Mouse (Mus musculus): ENCODE data around the gene Rasgef1c. TPM values are rescaled to one million over a fixed set of nuclear protein-coding genes. Genes with fewer than 3 reads are reported as not detected.

Rasgef1c gene
- total RNA-seq, 2 experiments from 2014 or later, result 35.3 to 39.5 TPM

- intact Hi-C loops (cut with DNase I), result no loop called here
- Histone ChIP-seq H3K27ac (no peak overlapping the region), H3K4me3 (no peak overlapping the region)
- DNase-seq (ENCODE audit: extremely low spot score in 1 of 2, low spot score in 2 of 2), result no peak
- TF ChIP-seq CTCF (IDR thresholded peaks at IDR 0.05), result no peak
Observed at GRCm38 (mm10) chr11:50013016-50013415, 111.4 kb downstream of the Rasgef1c start.

GRCm38 (mm10) chr11:50016503-50016902 lies 114.9 kb downstream of the Rasgef1c start:
- TF ChIP-seq CTCF (IDR thresholded peaks at IDR 0.05), result no peak
- no peak for DNase-seq (ENCODE audit: extremely low spot score in 1 of 2, low spot score in 2 of 2)
- Histone ChIP-seq H3K4me3 (no peak overlapping the region), H3K27ac (no peak overlapping the region)
- intact Hi-C loops (cut with DNase I), result no loop called here

DNA sequence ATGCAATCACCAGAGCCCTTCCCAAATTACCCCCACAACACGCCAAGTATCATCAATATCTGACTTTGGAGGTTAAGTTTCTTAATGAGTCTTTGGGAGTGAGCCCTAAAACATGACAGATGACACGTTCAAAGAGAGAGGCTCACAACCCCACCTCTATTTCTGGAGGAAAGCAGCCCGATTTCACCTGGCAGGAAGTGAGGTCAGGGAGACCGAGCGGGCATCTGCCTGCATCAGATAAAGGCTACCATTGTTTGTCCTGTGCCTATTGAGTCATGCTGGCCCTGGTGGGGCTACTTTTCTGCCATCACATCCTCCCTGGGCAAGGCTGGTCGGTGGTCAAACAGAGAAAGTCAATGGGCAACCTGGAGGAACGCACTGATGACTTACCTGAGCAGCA lies 115.9 kb downstream of the Rasgef1c start:
- no peak for DNase-seq (ENCODE audit: extremely low spot score in 1 of 2, low spot score in 2 of 2)
- H3K27ac ChIP-seq, result no peak overlapping the region
- intact Hi-C loops (cut with DNase I), result no loop called here
- H3K4me3 ChIP-seq, result no peak overlapping the region
- TF ChIP-seq CTCF (IDR thresholded peaks at IDR 0.05), result no peak

DNA sequence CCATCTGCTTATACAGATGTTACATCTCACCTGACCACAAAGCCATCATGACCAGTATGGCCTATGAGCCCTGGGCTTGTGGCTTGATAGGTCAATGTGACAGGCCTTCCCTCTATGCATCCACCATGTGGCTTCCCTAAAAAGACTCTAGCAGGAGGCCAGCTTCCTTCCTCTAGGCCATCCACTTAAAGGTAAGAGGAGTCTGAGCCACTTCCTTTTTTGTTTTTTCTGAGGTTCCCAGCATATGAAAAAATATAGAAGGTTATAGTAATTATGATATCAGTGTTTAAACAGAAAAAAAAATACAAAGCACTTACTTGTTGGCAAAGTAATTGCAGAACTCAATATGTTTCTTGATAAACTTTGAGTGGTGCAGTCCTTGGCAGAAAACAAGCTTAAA lies 117.2 kb downstream of the Rasgef1c start:
- intact Hi-C loops (cut with DNase I), result no loop called here
- TF ChIP-seq CTCF (IDR thresholded peaks at IDR 0.05), result no peak
- no peak overlapping the region for H3K4me3 ChIP-seq
- no peak for DNase-seq (ENCODE audit: extremely low spot score in 1 of 2, low spot score in 2 of 2)
- no peak overlapping the region for H3K27ac ChIP-seq

DNA sequence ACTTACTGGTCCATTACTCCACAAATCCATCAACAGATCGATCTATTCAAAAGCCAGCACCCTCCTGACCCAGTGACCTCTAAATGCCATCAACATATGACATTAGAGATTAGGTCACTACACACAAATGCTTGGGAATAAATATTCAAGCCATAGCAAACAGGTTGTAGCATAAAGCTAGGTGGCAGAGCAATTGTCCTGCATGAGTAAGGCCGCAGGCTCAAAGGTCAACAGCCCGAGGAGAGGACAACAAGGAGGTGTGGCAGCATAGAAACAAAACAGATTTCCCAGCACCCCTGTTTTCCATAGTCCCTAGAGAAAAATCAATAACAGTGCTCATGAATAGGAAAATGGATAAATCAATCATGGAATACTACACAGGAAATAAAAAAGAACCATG lies 120.5 kb downstream of the Rasgef1c start:
- H3K4me3 ChIP-seq, result no peak overlapping the region

GRCm38 (mm10) chr11:50024445-50024832 lies 122.8 kb downstream of the Rasgef1c start:
- peak overlapping the region; percentile 88 for H3K4me3 ChIP-seq
- no peak for DNase-seq (ENCODE audit: extremely low spot score in 1 of 2, low spot score in 2 of 2)
- H3K27ac ChIP-seq, result peak overlapping the region; percentile 100
- intact Hi-C loops (cut with DNase I), result loop anchor here (2.0 to 5.0 kb wide), 2 partner anchors 37 to 106 kb away; partner anchors contain the start of gene Tbc1d9b
- TF ChIP-seq CTCF (IDR thresholded peaks at IDR 0.05), result no peak

More for the DNA sequence above, 120.5 kb downstream of the Rasgef1c start:
- no peak for DNase-seq (ENCODE audit: extremely low spot score in 1 of 2, low spot score in 2 of 2)
- TF ChIP-seq CTCF (IDR thresholded peaks at IDR 0.05), result no peak
- intact Hi-C loops (cut with DNase I), result loop anchor here (5.0 kb wide), 1 partner anchor 35 kb away; no protein-coding TSS in a partner anchor
- H3K27ac ChIP-seq, result no peak overlapping the region

DNA sequence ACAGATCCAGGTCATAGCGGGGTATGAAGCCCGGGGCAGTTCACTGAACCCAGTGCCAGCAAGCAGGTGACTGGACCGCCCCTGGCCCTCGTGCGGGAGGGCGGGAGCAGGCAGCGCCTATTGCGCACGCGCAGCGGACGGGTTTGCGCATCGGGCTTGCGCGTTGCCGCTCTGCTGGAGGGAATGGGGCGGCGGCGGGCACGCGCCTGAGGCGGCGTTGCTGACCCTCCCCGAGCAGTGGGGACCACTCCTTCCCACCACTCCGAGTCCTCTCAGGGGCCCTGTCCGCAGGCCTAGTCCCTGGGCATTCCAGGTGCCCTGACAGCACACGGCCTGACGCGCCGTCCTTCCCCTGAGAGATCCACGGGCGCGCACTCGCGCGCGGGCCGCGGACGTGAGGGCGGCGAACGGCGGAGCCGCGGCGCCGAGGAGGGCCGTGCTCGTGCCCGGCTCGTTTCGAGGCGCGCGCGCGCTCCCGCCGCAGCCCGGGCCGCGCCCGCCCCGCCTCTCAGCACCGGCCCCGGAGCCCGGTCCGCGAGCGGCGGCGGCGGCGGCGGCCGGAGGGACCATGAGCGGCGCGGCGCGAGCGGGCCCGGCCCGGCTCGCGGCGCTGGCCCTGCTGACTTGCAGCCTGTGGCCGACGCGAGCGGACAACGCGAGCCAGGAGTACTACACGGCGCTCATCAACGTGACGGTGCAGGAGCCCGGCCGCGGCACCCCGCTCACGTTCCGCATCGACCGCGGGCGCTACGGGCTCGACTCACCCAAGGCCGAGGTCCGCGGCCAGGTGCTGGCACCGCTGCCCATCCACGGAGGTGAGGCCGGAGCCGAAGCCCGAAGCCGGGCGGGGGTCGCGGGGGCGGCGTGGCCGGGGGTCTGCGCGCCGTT lies 123.4 kb downstream of the Rasgef1c start, which contains the start of gene Rnf130:
Gene Rnf130, plus strand, starts transcription at position 514 of the 888 bp plus-strand sequence.
- intact Hi-C loops (cut with DNase I), result loop anchor here (2.0 to 5.0 kb wide), 3 partner anchors 38 to 106 kb away; partner anchors contain the start of gene Tbc1d9b
- no peak; the same call in 1 of the 2 replicates for TF ChIP-seq CTCF (IDR thresholded peaks at IDR 0.05)
- Histone ChIP-seq H3K4me3 (peak within 1 kb of the TSS; percentile 88), H3K27ac (peak within 1 kb of the TSS; percentile 100)
- DNase-seq (ENCODE audit: extremely low spot score in 1 of 2, low spot score in 2 of 2), result peak; percentile 96 to 97

DNA sequence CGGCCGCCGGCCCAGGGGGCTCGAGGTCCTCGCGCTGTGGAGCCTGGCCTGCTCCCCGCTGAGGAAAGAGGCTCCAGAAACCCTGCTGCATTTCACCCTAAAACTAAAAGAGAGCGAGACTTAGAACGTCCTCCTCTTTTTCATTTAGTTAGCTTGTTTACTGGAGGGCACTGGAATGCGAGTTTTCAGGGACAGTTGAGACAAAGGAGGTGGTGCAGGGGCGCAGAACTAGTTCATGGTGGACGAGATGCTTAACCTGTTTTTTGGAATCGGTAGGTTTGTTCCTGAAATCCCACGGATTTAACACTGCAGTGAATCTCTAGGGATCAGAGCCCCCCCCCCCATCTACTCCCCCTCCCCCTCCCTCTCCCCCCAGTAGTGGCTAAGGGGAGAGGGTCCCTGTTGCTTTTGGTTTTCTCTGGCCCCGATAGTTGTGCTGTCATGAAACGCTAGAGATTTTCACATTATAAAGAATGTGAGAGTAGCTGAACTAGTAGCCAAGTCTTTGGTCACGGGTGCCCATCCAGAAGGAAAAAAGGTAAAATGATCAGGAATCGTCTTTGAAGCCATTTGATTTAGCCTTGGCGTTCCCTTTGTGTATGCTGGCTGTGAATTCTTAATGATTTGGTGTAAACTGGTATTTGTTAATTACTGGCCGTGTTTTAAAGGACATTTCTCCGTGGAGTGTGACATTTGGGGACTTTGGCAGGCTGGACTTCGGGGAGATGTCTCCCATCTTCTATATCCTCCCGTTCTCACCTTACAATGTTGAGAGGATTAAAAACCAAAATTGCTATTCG lies 124.3 kb downstream of the Rasgef1c start:
- TF ChIP-seq CTCF (IDR thresholded peaks at IDR 0.05), result no peak
- DNase-seq (ENCODE audit: extremely low spot score in 1 of 2, low spot score in 2 of 2), result no peak
- intact Hi-C loops (cut with DNase I), result loop anchor here (2.0 to 5.0 kb wide), 2 partner anchors 61 to 105 kb away; partner anchors contain the start of gene Tbc1d9b
- peak overlapping the region; percentile 88 for H3K4me3 ChIP-seq
- peak overlapping the region; percentile 92 for H3K27ac ChIP-seq

DNA sequence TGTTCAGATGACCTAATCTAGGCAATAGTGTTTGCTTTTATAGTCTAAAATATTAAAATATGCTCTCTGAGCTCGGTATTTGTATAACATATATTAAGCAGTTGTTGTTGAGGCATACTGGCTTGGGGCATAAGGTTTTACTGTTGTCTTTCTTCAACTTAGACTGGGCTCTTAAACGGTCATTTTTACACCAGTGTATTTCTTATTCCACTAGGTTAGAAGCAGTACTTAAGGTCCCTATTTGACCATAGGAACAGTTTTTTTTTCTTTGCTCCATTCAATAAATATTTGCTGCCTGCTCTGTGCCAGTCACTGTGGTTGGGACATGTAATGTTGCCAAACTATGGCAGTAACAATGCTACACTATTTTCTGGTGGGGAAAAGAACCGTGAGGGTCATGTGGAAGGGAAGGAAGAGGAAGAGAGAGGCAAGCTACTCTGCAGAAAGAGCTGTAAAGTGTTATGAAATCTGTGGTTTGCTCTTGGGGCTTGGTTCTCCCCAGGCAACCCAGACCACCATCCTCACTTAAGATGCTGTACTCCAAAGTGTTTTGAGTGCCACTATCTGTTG lies 125.0 kb downstream of the Rasgef1c start:
- Histone ChIP-seq H3K4me3 (peak overlapping the region; percentile 88), H3K27ac (peak overlapping the region; percentile 92)
- TF ChIP-seq CTCF (IDR thresholded peaks at IDR 0.05), result no peak
- intact Hi-C loops (cut with DNase I), result loop anchor here (5.0 kb wide), 1 partner anchor 61 kb away; no protein-coding TSS in a partner anchor
- DNase-seq (ENCODE audit: extremely low spot score in 1 of 2, low spot score in 2 of 2), result no peak

DNA sequence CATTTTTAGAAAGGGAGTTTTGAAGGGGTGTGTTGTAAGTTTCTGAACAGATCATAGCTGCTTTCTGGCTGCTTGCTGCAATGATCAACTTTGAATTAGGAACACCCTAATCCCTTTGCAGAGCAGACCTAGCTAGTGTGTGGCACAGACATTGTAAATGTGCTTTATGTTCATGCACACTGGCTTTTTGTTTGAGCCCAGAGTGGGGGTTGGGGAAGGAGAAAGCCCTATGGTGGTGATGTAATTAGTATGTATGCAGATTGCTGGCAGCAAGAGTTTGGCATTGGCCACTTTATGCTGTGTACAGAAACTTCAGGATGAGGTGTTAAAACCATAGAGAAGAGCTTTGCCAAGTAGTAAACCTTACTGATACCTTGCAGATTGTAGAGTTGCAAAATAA lies 126.8 kb downstream of the Rasgef1c start:
- Histone ChIP-seq H3K4me3 (no peak overlapping the region), H3K27ac (no peak overlapping the region)
- no peak for DNase-seq (ENCODE audit: extremely low spot score in 1 of 2, low spot score in 2 of 2)
- intact Hi-C loops (cut with DNase I), result loop anchor here (5.0 kb wide), 1 partner anchor 59 kb away; no protein-coding TSS in a partner anchor
- TF ChIP-seq CTCF (IDR thresholded peaks at IDR 0.05), result no peak

Small RNA genes within 50 kb of the gene (microRNA-seq; reads per million reads assigned to microRNA genes)
- 0 reads per million in 2 experiments for gene Gm23492

Other genes starting within 250 kb of the Rasgef1c start
- not detected for gene Scgb3a1, start 238.2 kb upstream of the Rasgef1c start, total RNA-seq (2021)
- gene Cnot6, start 189.1 kb upstream of the Rasgef1c start, total RNA-seq (2021), result 10 to 100 TPM; 48.7 to 50.8 TPM
- 10 to 100 TPM in 1 of 2 experiments, 1 to 10 TPM in 1; 6.2 to 11.4 TPM for gene Gfpt2, start 107.7 kb upstream of the Rasgef1c start, total RNA-seq (2021)
- gene Mapk9, start 55.1 kb upstream of the Rasgef1c start, total RNA-seq (2021), result 100 to 1,000 TPM; 221 to 222 TPM
- 10 to 100 TPM; 91.9 to 95.4 TPM for gene Rnf130, start 123.5 kb downstream of the Rasgef1c start, total RNA-seq (2021)
- gene Tbc1d9b, start 229.6 kb downstream of the Rasgef1c start, total RNA-seq (2021), result 100 to 1,000 TPM; 118 to 124 TPM